Mouse (Mus musculus) erythroblast, embryonic 14.5 days (primary cell): ENCODE data around the gene Atp6v0d1. TPM values are rescaled to one million over a fixed set of nuclear protein-coding genes. Genes with fewer than 3 reads are reported as not detected.

Source experiments
- H3K27me3 ChIP-seq: 2 replicates; pipeline ENCODE4 v1.6.1; 2012; ENCODE audit warnings: inconsistent platforms; ENCODE audit not compliant: control insufficient read depth
- H3K36me3 ChIP-seq: 2 replicates; pipeline ENCODE4 v1.6.1; 2012; ENCODE audit warnings: mild to moderate bottlenecking, inconsistent platforms; ENCODE audit not compliant: control insufficient read depth
- H3K4me1 ChIP-seq: 2 replicates; pipeline ENCODE4 v1.6.1; 2012; ENCODE audit warnings: inconsistent platforms; ENCODE audit not compliant: control insufficient read depth
- H3K4me3 ChIP-seq: replicated peaks from 2 replicates; pipeline ENCODE3; 2012; ENCODE audit warnings: moderate library complexity, mild to moderate bottlenecking, inconsistent platforms
- H3K9me3 ChIP-seq: 2 replicates; pipeline ENCODE4 v1.6.1; 2012; ENCODE audit warnings: low read length, inconsistent platforms, mixed read lengths; ENCODE audit not compliant: control insufficient read depth
- GATA1 ChIP-seq: IDR thresholded peaks from 2 replicates; pipeline ENCODE4 v1.6.1; 2012; ENCODE audit warnings: low read length, inconsistent platforms, mixed read lengths
- TAL1 ChIP-seq: IDR thresholded peaks from 3 replicates; pipeline ENCODE4 v1.6.1; 2012; ENCODE audit warnings: low read length, inconsistent platforms, mixed read lengths
- polyA plus RNA-seq: library from polyadenylated mRNA; stranded (reverse); fragments of >175 nt; gene quantifications from 2 replicates; pipeline ENCODE4 v1.2.3, GENCODE M21; 2012

The Atp6v0d1 gene
- polyA plus RNA-seq, 1 experiment = 7.7 TPM

- no peaks in the 10 kb centered on the region for H3K27me3 ChIP-seq
- H3K36me3 ChIP-seq = peaks cover 55% of the 10 kb centered on the region
- no peak overlapping the region for H3K4me3 ChIP-seq
- no peaks in the 10 kb centered on the region for H3K9me3 ChIP-seq
- no peak for TF ChIP-seq TAL1
- TF ChIP-seq GATA1 = no peak
- peaks cover 74% of the 10 kb centered on the region for H3K4me1 ChIP-seq
Measured at GRCm38 (mm10) chr8:105544544-105545205, 21.2 kb downstream of the Atp6v0d1 start.

- Histone ChIP-seq H3K36me3 (peaks cover 60% of the 10 kb centered on the region), H3K9me3 (no peaks in the 10 kb centered on the region), H3K4me1 (peaks cover 81% of the 10 kb centered on the region), H3K27me3 (no peaks in the 10 kb centered on the region), H3K4me3 (no peak overlapping the region)
- TF ChIP-seq TAL1 (no peak), GATA1 (no peak)
Measured at GRCm38 (mm10) chr8:105543703-105544102, 22.1 kb downstream of the Atp6v0d1 start.

GRCm38 (mm10) chr8:105542808-105543207, 23.0 kb downstream of the Atp6v0d1 start:
- Histone ChIP-seq H3K27me3 (no peaks in the 10 kb centered on the region), H3K9me3 (no peaks in the 10 kb centered on the region), H3K36me3 (peaks cover 66% of the 10 kb centered on the region), H3K4me1 (peaks cover 87% of the 10 kb centered on the region), H3K4me3 (no peak overlapping the region)
- TF ChIP-seq GATA1 (no peak), TAL1 (no peak)

DNA sequence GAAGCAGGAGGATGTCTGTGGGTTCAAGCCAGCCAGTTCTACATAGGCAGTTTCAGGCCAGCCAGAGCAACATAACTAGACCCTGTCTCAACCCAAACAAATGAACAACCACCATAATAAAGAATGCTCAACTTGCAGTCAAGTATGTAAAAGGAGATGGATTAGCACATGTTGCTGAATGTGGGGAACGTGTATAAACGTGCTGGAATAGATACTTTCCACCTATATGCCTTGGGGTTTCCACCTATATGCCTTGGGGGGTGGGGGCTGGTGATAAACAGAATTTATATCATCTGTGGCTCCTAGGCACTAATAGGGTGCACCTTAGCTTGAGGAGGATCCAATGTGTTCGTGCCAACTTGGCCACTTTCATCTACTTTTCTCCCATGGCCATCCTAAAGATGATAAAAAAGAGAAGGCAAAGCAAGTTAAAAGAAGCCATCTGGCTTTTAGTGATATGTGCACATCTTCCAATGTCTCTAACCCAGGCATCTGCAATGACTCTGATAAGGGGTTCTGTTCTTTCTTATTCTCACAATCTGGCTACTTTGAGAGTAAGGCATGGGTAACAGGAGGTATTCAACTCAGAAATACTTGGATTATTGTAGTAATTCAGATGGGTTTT, 23.7 kb downstream of the Atp6v0d1 start:
- Histone ChIP-seq H3K9me3 (no peaks in the 10 kb centered on the region), H3K4me1 (peaks cover 86% of the 10 kb centered on the region), H3K36me3 (peaks cover 71% of the 10 kb centered on the region), H3K27me3 (no peaks in the 10 kb centered on the region), H3K4me3 (peak overlapping the region; percentile 36)
- TF ChIP-seq GATA1 = peak; percentile 73
- TF ChIP-seq TAL1 = peak; percentile 84

GRCm38 (mm10) chr8:105538940-105539339, 26.9 kb downstream of the Atp6v0d1 start:
- no peak for TF ChIP-seq GATA1
- TF ChIP-seq TAL1 = no peak
- peaks cover 75% of the 10 kb centered on the region for H3K36me3 ChIP-seq
- H3K27me3 ChIP-seq = no peaks in the 10 kb centered on the region
- peaks cover 69% of the 10 kb centered on the region for H3K4me1 ChIP-seq
- no peak overlapping the region for H3K4me3 ChIP-seq
- no peaks in the 10 kb centered on the region for H3K9me3 ChIP-seq

GRCm38 (mm10) chr8:105537011-105537677, 28.7 kb downstream of the Atp6v0d1 start:
- peaks cover 67% of the 10 kb centered on the region for H3K4me1 ChIP-seq
- no peaks in the 10 kb centered on the region for H3K9me3 ChIP-seq
- TF ChIP-seq TAL1 = no peak
- no peak for TF ChIP-seq GATA1
- peaks cover 86% of the 10 kb centered on the region for H3K36me3 ChIP-seq
- no peak overlapping the region for H3K4me3 ChIP-seq
- H3K27me3 ChIP-seq = no peaks in the 10 kb centered on the region

DNA sequence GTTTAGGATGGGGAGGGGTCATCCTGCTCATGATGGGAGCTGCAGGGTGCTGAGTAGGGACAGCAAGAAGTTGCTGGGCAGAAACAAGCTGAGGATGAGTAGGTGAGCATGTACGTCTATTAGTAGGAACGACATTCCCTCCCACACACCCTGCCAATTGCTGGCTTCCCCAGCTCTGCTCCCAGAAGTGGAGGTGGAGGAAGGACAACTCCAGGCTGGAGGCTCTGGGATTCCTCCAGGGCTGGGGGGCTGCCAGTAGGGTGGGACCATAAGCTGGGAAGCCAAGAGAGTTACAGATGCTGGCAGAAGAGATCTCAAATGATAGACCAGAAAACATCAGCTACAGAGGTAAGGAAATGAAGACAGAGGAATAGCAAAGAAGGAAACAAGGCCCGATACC, 29.3 kb downstream of the Atp6v0d1 start:
- Histone ChIP-seq H3K4me1 (peaks cover 67% of the 10 kb centered on the region), H3K27me3 (no peaks in the 10 kb centered on the region), H3K36me3 (peaks cover 85% of the 10 kb centered on the region), H3K4me3 (no peak overlapping the region), H3K9me3 (no peaks in the 10 kb centered on the region)
- no peak for TF ChIP-seq TAL1
- TF ChIP-seq GATA1 = no peak

GRCm38 (mm10) chr8:105533892-105534329, 31.9 kb downstream of the Atp6v0d1 start:
- H3K9me3 ChIP-seq = no peaks in the 10 kb centered on the region
- TF ChIP-seq GATA1 = no peak
- no peak for TF ChIP-seq TAL1
- H3K36me3 ChIP-seq = peaks cover 95% of the 10 kb centered on the region
- H3K27me3 ChIP-seq = no peaks in the 10 kb centered on the region
- H3K4me1 ChIP-seq = peaks cover 54% of the 10 kb centered on the region
- H3K4me3 ChIP-seq = no peak overlapping the region

- peaks cover 95% of the 10 kb centered on the region for H3K36me3 ChIP-seq
- peaks cover 49% of the 10 kb centered on the region for H3K4me1 ChIP-seq
- no peaks in the 10 kb centered on the region for H3K9me3 ChIP-seq
- no peak overlapping the region for H3K4me3 ChIP-seq
- no peaks in the 10 kb centered on the region for H3K27me3 ChIP-seq
- TF ChIP-seq GATA1 = no peak
- no peak for TF ChIP-seq TAL1
Measured at GRCm38 (mm10) chr8:105533439-105533838, 32.4 kb downstream of the Atp6v0d1 start.
